Mouse (Mus musculus): ENCODE measurements around the gene Slc25a11. TPM values are rescaled to one million over a fixed set of nuclear protein-coding genes. Genes with fewer than 3 reads are reported as not detected.

The Slc25a11 gene
- polyA plus RNA-seq, 1 experiment from 2014 or later, result 158 TPM

DNA sequence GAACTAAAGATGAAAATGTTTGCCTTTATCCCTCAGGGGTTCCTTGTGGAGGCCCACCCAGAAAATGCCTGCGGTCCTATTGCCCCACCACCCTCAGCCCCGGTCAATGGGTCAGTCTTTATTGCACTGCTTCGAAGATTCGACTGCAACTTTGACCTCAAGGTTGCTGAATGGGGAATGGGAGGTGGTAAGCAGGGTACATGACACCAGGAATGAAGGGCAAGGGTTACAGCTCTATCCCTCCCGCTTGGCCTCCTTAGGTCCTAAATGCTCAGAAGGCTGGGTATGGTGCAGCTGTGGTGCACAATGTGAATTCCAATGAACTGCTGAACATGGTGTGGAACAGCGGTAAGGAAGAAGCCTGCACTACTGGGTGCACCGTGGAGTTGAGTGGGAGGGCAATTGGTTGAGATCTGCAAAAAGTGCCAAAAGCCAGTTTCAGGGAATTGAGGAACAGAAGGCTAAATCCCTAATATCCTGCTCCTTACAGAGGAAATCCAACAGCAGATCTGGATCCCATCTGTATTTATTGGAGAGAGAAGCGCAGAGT is 2.0 kb upstream of the Slc25a11 start:
- 92% methylated on average over 8 of the region's 8 CpGs for WGBS
- Histone ChIP-seq H3K4me2 (ENCODE audit: low read length) (no peak overlapping the region; the same call in 1 of the 2 replicates), H3K9me3 (ENCODE audit: control insufficient read depth, low read length) (no peaks in the 10 kb centered on the region), H3K27ac (replicated peaks; ENCODE audit: low read depth, low read length) (no peak overlapping the region), H3K36me3 (ENCODE audit: control insufficient read depth, insufficient read depth, low read length) (peaks cover 50% of the 10 kb centered on the region), H3K27me3 (ENCODE audit: control insufficient read depth, insufficient read depth, low read length) (no peaks in the 10 kb centered on the region), H3K4me3 (replicated peaks; ENCODE audit: low read depth, low read length) (peak overlapping the region; percentile 70; the same call in 1 of the 2 replicates), H3K9ac (replicated peaks; ENCODE audit: low read length) (no peak overlapping the region), H3K4me1 (ENCODE audit: control insufficient read depth, insufficient read depth, low read length) (peaks cover 41% of the 10 kb centered on the region)
- ATAC-seq (ENCODE audit: low FRiP score, low TSS enrichment), result no peak
- no peak for DNase-seq

DNA sequence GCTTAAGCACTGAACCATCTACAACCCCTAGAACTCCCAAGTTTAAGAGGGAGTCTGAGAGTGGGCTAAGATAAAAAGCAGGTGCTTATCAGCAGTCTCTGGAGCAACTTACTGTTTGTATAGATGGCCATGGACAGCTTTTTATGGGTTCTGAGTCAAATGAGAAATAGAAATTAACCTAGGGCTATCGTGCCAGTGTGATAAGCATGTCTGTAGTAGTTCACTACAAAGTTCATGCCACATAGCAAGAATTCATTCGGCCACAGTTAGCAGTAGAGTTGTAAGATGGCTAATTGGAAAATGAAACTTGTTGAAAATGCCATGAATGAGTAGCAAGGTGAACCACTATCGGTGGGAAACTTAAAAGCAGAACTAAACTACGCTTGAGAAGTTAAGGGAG is 1.2 kb upstream of the Slc25a11 start:
- ATAC-seq (ENCODE audit: low FRiP score, low TSS enrichment), result no peak
- Histone ChIP-seq H3K4me3 (replicated peaks; ENCODE audit: low read depth, low read length) (peak overlapping the region; percentile 70), H3K9me3 (ENCODE audit: control insufficient read depth, low read length) (no peaks in the 10 kb centered on the region), H3K27me3 (ENCODE audit: control insufficient read depth, insufficient read depth, low read length) (no peaks in the 10 kb centered on the region), H3K27ac (replicated peaks; ENCODE audit: low read depth, low read length) (no peak overlapping the region), H3K36me3 (ENCODE audit: control insufficient read depth, insufficient read depth, low read length) (peaks cover 52% of the 10 kb centered on the region), H3K4me1 (ENCODE audit: control insufficient read depth, insufficient read depth, low read length) (peaks cover 41% of the 10 kb centered on the region), H3K4me2 (ENCODE audit: low read length) (peak overlapping the region; percentile 100), H3K9ac (replicated peaks; ENCODE audit: low read length) (peak overlapping the region; percentile 7; the same call in 1 of the 2 replicates)
- no peak for DNase-seq
- 92% methylated on average over 4 of the region's 4 CpGs for WGBS

DNA sequence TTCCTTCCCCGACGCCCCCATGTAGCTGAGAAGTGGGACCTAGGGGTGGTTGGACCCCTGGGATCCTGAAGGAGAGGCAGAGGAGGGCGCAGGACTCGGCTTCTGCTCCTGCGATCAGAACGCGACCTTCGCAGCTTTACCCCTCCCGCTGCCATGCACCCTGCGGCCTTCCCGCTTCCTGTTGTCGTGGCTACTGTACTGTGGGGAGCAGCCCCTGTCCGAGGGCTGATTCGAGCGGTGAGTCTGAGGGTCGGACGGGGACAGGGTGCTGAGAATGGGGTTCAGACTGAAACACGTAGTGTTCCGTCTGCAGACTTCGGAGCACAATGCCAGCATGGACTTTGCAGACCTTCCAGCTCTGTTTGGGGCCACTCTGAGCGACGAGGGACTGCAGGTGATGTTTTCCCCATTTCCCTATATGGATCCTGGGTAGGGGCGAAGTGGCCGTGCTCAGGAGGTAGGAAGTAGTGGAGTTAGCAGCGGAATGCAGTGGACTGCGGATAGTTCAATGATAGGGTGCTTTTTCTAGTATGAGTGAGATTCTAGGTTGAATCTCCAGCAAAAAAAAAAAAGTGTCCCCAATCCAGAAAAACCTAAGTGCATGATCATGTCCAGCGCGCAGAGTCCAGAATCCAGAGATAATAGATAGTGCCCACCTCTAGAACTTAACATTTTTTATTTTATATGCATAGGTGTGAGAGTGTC is 589 bp upstream of the Slc25a11 start:
- Histone ChIP-seq H3K36me3 (ENCODE audit: control insufficient read depth, insufficient read depth, low read length) (peaks cover 51% of the 10 kb centered on the region), H3K4me1 (ENCODE audit: control insufficient read depth, insufficient read depth, low read length) (peaks cover 37% of the 10 kb centered on the region), H3K4me3 (replicated peaks; ENCODE audit: low read depth, low read length) (peak overlapping the region; percentile 70), H3K9me3 (ENCODE audit: control insufficient read depth, low read length) (no peaks in the 10 kb centered on the region), H3K4me2 (ENCODE audit: low read length) (peak overlapping the region; percentile 100), H3K27ac (replicated peaks; ENCODE audit: low read depth, low read length) (peak overlapping the region; percentile 95), H3K9ac (replicated peaks; ENCODE audit: low read length) (peak overlapping the region; percentile 80), H3K27me3 (ENCODE audit: control insufficient read depth, insufficient read depth, low read length) (no peaks in the 10 kb centered on the region)
- peak; percentile 5; the same call in 1 of the 2 replicates for ATAC-seq (ENCODE audit: low FRiP score, low TSS enrichment)
- 4% methylated on average over 28 of the region's 28 CpGs for WGBS
- no peak for DNase-seq

DNA sequence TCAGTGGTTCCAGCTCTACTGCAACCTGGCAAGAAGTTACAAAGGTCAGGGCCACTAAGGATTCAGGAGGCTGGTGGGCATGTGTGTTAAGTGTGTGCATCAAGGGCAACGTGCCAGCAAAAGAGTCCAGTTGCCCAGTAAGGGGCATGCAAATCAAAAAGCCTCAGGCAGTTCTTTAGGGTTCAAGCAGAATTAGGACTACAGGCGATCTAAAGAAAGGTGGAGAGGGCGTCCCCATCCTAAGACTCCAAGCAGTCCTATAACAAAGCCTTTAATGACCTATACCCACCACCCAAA is 1.1 kb downstream of the Slc25a11 start:
- H3K36me3 ChIP-seq (ENCODE audit: control insufficient read depth, insufficient read depth, low read length), result peaks cover 37% of the 10 kb centered on the region

DNA sequence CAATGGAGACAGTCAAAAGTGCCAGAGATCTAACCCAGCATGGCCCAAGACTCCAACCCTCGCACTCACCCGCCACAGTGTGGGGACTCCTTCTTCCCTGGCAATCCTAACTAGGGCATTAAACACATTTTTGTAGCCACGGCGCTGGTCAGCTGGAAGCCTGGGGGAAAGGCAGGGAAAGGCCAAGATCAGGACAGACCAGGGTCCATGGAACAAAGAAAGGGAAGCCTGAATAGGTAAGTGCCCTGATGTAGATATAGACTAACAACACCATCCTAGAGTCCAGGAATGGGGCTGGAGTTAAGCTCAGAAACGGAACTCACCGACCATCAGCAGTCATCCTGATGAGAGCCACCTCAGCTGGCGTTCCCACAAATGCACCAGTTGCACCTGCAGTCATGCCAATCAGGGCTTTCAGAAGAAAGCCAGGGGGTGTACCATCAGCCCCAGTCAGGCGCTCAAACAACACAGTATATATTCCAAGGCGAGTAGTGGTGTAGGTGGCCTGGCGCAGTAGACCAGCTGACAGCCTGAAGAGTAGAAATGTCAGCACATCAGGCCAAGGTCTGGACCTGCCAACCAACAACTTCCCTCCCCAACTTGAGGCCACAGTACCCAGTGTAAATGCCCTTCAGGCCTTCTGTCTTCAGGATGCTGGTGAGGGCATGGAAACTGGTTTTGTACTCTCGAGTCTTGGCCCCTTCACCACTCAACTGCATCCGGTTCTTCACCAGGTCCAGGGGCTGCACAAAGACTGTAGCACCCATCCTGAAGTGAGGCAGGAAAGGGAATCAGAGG is 1.6 kb downstream of the Slc25a11 start:
- Histone ChIP-seq H3K36me3 (ENCODE audit: control insufficient read depth, insufficient read depth, low read length) (peaks cover 32% of the 10 kb centered on the region), H3K27ac (replicated peaks; ENCODE audit: low read depth, low read length) (peak overlapping the region; percentile 95; the same call in 1 of the 2 replicates)

More for the DNA sequence above, 1.1 kb downstream of the Slc25a11 start:
- Histone ChIP-seq H3K4me2 (ENCODE audit: low read length) (peak overlapping the region; percentile 92), H3K4me3 (replicated peaks; ENCODE audit: low read depth, low read length) (peak overlapping the region; percentile 70), H3K27me3 (ENCODE audit: control insufficient read depth, insufficient read depth, low read length) (no peaks in the 10 kb centered on the region), H3K27ac (replicated peaks; ENCODE audit: low read depth, low read length) (peak overlapping the region; percentile 95), H3K4me1 (ENCODE audit: control insufficient read depth, insufficient read depth, low read length) (peaks cover 27% of the 10 kb centered on the region), H3K9me3 (ENCODE audit: control insufficient read depth, low read length) (no peaks in the 10 kb centered on the region), H3K9ac (replicated peaks; ENCODE audit: low read length) (peak overlapping the region; percentile 91)
- ATAC-seq (ENCODE audit: low FRiP score, low TSS enrichment) (no peak), DNase-seq (peak; percentile 25)
- 13% methylated on average over 3 of the region's 3 CpGs for WGBS

DNA sequence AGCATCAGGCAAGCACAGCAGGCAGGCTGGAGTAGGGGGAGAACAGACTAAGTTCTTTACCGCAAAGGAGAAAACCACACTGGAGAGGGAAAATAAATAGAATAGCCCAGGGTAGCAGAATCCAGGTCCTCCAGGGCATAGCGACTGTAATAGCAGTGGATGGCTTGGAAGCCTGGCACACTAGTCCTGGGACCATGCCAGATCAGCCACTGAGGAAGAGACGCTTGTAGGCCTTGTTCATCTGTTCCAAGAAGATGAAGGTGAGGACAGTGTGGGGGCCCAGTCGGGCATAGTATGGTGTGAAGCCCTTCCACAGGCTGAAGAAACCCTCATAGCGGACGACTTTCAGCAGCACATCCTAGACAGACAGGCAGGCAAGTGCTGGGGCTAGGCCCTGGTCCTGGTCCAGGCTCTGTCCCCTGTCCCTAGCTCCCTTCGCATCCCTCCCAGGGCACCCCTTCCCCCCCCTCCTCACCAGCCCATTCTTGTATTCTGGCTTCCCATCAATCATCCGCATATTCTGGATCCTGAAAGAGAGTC is 2.6 kb downstream of the Slc25a11 start:
- Histone ChIP-seq H3K4me1 (ENCODE audit: control insufficient read depth, insufficient read depth, low read length) (peaks cover 27% of the 10 kb centered on the region), H3K4me3 (replicated peaks; ENCODE audit: low read depth, low read length) (no peak overlapping the region), H3K9ac (replicated peaks; ENCODE audit: low read length) (no peak overlapping the region), H3K4me2 (ENCODE audit: low read length) (no peak overlapping the region), H3K9me3 (ENCODE audit: control insufficient read depth, low read length) (no peaks in the 10 kb centered on the region), H3K27ac (replicated peaks; ENCODE audit: low read depth, low read length) (no peak overlapping the region), H3K36me3 (ENCODE audit: control insufficient read depth, insufficient read depth, low read length) (peaks cover 21% of the 10 kb centered on the region), H3K27me3 (ENCODE audit: control insufficient read depth, insufficient read depth, low read length) (no peaks in the 10 kb centered on the region)
- WGBS, result 95% methylated on average over 8 of the region's 8 CpGs
- no peak for ATAC-seq (ENCODE audit: low FRiP score, low TSS enrichment)
- DNase-seq, result no peak

More for the DNA sequence above, 1.6 kb downstream of the Slc25a11 start:
- Histone ChIP-seq H3K4me2 (ENCODE audit: low read length) (peak overlapping the region; percentile 92), H3K4me3 (replicated peaks; ENCODE audit: low read depth, low read length) (peak overlapping the region; percentile 70), H3K9me3 (ENCODE audit: control insufficient read depth, low read length) (no peaks in the 10 kb centered on the region), H3K27me3 (ENCODE audit: control insufficient read depth, insufficient read depth, low read length) (no peaks in the 10 kb centered on the region), H3K4me1 (ENCODE audit: control insufficient read depth, insufficient read depth, low read length) (peaks cover 27% of the 10 kb centered on the region), H3K9ac (replicated peaks; ENCODE audit: low read length) (peak overlapping the region; percentile 91)
- WGBS, result 89% methylated on average over 12 of the region's 12 CpGs
- ATAC-seq (ENCODE audit: low FRiP score, low TSS enrichment) (no peak), DNase-seq (no peak)

DNA sequence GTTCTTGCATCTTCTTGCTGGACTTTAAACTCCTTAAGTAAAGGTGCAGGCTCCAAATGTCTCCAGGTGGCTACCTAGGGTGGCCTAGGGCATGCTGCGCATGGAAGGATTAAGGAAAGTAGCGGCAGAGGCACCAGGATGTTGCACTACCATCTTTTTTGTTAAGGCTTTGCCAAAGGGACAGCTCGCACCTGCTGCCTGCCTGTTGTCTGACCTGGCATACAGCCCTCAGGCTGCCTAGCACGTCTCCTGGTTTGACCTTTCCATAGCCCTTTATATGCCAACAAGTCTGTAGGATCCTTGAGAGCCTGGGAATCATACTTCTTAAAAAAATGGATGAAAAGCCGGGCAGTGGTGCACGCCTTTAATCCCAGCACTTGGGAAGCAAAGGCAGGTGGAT is 4.2 kb downstream of the Slc25a11 start:
- 91% methylated on average over 6 of the region's 6 CpGs for WGBS
- no peak for ATAC-seq (ENCODE audit: low FRiP score, low TSS enrichment)
- Histone ChIP-seq H3K9ac (replicated peaks; ENCODE audit: low read length) (no peak overlapping the region), H3K4me2 (ENCODE audit: low read length) (no peak overlapping the region), H3K4me1 (ENCODE audit: control insufficient read depth, insufficient read depth, low read length) (peaks cover 15% of the 10 kb centered on the region), H3K36me3 (ENCODE audit: control insufficient read depth, insufficient read depth, low read length) (peaks cover 12% of the 10 kb centered on the region), H3K4me3 (replicated peaks; ENCODE audit: low read depth, low read length) (no peak overlapping the region), H3K9me3 (ENCODE audit: control insufficient read depth, low read length) (no peaks in the 10 kb centered on the region), H3K27me3 (ENCODE audit: control insufficient read depth, insufficient read depth, low read length) (no peaks in the 10 kb centered on the region), H3K27ac (replicated peaks; ENCODE audit: low read depth, low read length) (no peak overlapping the region)
- DNase-seq, result no peak

DNA sequence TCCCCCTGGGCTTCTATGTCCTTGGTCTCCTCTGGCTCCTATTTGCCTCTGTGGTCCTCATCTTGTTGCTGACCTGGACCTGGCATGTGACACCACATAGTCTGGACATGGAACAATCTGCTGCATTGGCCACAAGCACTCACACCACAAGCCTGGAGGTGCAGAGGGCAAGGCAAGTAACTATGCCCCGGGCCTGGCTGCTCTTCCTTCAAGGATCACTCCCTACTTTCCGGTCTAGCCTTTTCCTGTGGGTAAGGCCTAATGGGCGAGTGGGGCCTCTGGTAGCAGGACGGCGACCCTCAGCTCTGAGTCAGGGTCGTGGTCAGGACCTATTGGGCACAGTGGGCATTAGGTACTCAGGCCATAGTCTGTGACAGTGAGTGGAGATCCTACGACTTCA is 6.0 kb downstream of the Slc25a11 start:
- Histone ChIP-seq H3K4me1 (ENCODE audit: control insufficient read depth, insufficient read depth, low read length) (peaks cover 11% of the 10 kb centered on the region), H3K27me3 (ENCODE audit: control insufficient read depth, insufficient read depth, low read length) (no peaks in the 10 kb centered on the region), H3K9ac (replicated peaks; ENCODE audit: low read length) (no peak overlapping the region), H3K27ac (replicated peaks; ENCODE audit: low read depth, low read length) (no peak overlapping the region), H3K4me3 (replicated peaks; ENCODE audit: low read depth, low read length) (no peak overlapping the region), H3K9me3 (ENCODE audit: control insufficient read depth, low read length) (no peaks in the 10 kb centered on the region), H3K4me2 (ENCODE audit: low read length) (no peak overlapping the region), H3K36me3 (ENCODE audit: control insufficient read depth, insufficient read depth, low read length) (peaks cover 12% of the 10 kb centered on the region)
- 87% methylated on average over 7 of the region's 7 CpGs for WGBS
- no peak for ATAC-seq (ENCODE audit: low FRiP score, low TSS enrichment)
- no peak for DNase-seq

All from midbrain, embryonic 14.5 days (tissue).